ENCODE assay signal across 19 mouse cellular contexts in the genomic region with DNA sequence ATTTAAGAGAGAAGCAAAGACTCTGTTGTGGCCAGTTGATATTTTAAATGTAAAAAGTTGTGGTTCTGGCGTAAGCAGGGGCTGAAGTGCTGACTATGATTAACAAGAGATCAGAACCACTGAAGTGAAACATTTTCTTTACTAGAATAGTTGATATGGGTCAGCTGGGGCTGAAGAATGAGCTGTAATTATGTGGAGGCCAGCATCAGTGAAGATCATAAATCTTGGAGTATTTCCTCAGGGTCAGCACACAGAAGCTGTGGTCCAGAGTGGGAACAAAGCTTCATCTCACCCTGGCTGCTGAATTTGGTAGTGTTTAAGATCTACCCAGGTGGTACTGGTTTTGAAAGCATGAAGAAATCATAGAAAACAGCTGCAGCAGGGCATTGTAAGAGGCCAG.
"Had no signal": no experiment of that assay in that cellular context is flagged by ENCODE, and none has a peak within 500 bp of the region (broad histone marks: within the 10 kb centered on the region; RNA-seq: fewer than 3 reads in every experiment).

No protein-coding gene starts in this region.

- H3K27me3 ChIP-seq: megakaryocyte, embryonic 14.5 days; midbrain, embryonic 13.5 days; midbrain, embryonic 15.5 days; neural tube, embryonic 13.5 days; neural tube, embryonic 15.5 days had no signal

- H3K4me3 ChIP-seq: megakaryocyte, embryonic 14.5 days; midbrain, embryonic 10.5 days; midbrain, embryonic 13.5 days; midbrain, embryonic 15.5 days; myocyte; neural tube, embryonic 13.5 days; neural tube, embryonic 15.5 days had no signal

- H3K9ac ChIP-seq: lung, embryonic 14.5 days; midbrain, embryonic 13.5 days; midbrain, embryonic 15.5 days; neural tube, embryonic 13.5 days; neural tube, embryonic 15.5 days had no signal

- H3K4me1 ChIP-seq: midbrain, embryonic 13.5 days; midbrain, embryonic 15.5 days; neural tube, embryonic 13.5 days; neural tube, embryonic 15.5 days had no signal

- ATAC-seq: midbrain, embryonic 13.5 days; midbrain, embryonic 15.5 days had no signal

- H3K36me3 ChIP-seq: midbrain, embryonic 10.5 days; midbrain, embryonic 13.5 days; midbrain, embryonic 15.5 days; neural tube, embryonic 13.5 days; neural tube, embryonic 15.5 days had no signal

- DNase-seq: lung, adult 18-20 months; lung, embryonic 14.5 days; lung, postnatal 10 days; lung, postnatal 4 days; retina, postnatal 1 day; right cerebral cortex, adult 18-20 months; right cerebral cortex, postnatal 25 days; right cerebral cortex, postnatal 4 days; spleen, adult 18-20 months; thymus, adult 18-20 months; thymus, postnatal 14 days; thymus, postnatal 36 days had no signal

- H3K9me3 ChIP-seq: megakaryocyte, embryonic 14.5 days; midbrain, embryonic 10.5 days; midbrain, embryonic 13.5 days; midbrain, embryonic 15.5 days; neural tube, embryonic 13.5 days; neural tube, embryonic 15.5 days had no signal

- H3K4me2 ChIP-seq: lung, embryonic 14.5 days; midbrain, embryonic 13.5 days; midbrain, embryonic 15.5 days; neural tube, embryonic 13.5 days; neural tube, embryonic 15.5 days had no signal

- H3K27ac ChIP-seq: midbrain, embryonic 10.5 days; midbrain, embryonic 13.5 days; midbrain, embryonic 15.5 days; neural tube, embryonic 13.5 days; neural tube, embryonic 15.5 days had no signal
